Mouse (Mus musculus): ENCODE measurements around the gene Bicc1.

DNA sequence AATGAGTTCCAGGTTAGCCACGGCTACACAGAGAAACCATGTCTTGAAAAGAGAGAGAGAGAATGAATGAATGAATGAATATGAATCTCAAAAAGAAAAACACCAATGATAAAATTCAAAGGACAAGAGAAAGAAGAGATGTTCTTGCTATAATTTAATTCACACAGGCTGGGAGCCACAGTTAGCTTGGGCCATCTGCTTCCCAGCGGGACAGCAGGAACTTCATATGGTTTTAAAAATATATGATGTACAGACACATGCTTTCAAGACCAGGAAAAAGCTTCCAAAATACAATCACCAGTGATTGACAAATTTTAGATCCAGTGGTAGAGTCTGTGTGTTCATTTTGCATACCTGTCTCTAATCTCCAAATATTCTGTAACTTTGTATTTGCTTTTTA is 9.0 kb downstream of the Bicc1 start:
- TF ChIP-seq CTCF (IDR thresholded peaks at IDR 0.05 in 2 of 3, conservative IDR thresholded peaks at IDR 0.05 in 1 of 3; ENCODE audit: control insufficient read depth in 1 of 3, insufficient read depth in 1 of 3, low read depth in 2 of 3, low read length in 3 of 3, poor library complexity in 1 of 3, severe bottlenecking in 1 of 3) (no peak), RCOR1 (IDR thresholded peaks at IDR 0.05; ENCODE audit: low read depth, low read length) (no peak), TCF12 (IDR thresholded peaks at IDR 0.05; ENCODE audit: low read depth, low read length) (no peak)

All from MEL (cell line).